Mouse (Mus musculus) limb, embryonic 10.5 days (tissue): Measurements from ENCODE around the gene Gm10974. TPM values are rescaled to one million over a fixed set of nuclear protein-coding genes. Genes with fewer than 3 reads are reported as not detected.

Experiments used
- DNase-seq: peaks from one replicate; pipeline ENCODE4 v3.0.0-alpha.2; 2017; ENCODE audit warnings: low spot score
- H3K27ac ChIP-seq: fragments of 300-500 bp; sonication (generic); 2 replicates; pipeline ENCODE4 v1.5.1; 2016; ENCODE audit warnings: mild to moderate bottlenecking
- H3K27me3 ChIP-seq: fragments of 300-500 bp; sonication (generic); 2 replicates; pipeline ENCODE4 v1.6.1; 2016; ENCODE audit warnings: low read depth, mild to moderate bottlenecking; ENCODE audit not compliant: poor library complexity, severe bottlenecking
- H3K36me3 ChIP-seq: fragments of 300-500 bp; sonication (generic); 2 replicates; pipeline ENCODE4 v1.6.1; 2016; ENCODE audit warnings: mild to moderate bottlenecking, moderate library complexity
- H3K4me1 ChIP-seq: fragments of 300-500 bp; sonication (generic); 2 replicates; pipeline ENCODE4 v1.6.1; 2016
- H3K4me3 ChIP-seq: fragments of 300-500 bp; sonication (generic); 2 replicates; pipeline ENCODE4 v1.5.1; 2016; ENCODE audit warnings: mild to moderate bottlenecking, moderate library complexity
- H3K9me3 ChIP-seq: fragments of 300-500 bp; sonication (generic); replicated peaks from 2 replicates; pipeline ENCODE4 v1.6.1; 2016; ENCODE audit warnings: mild to moderate bottlenecking
- WGBS: fragments of 180-500 bp; shearing (Covaris S2); methylation state at CpG from one replicate; pipeline ENCODE4 v1.1.7; 2016; 5-methylcytosine and 5-hydroxymethylcytosine counted together
- polyA plus RNA-seq: library from polyadenylated mRNA; unstranded; fragments of >200 nt; fragmentation: Nextera tagmentation; extraction: Ambion mirVana; gene quantifications from 2 replicates; pipeline ENCODE4 v1.2.1, GENCODE M21; 2016

Gene Gm10974
- polyA plus RNA-seq, 1 experiment from 2014 or later: not detected

GRCm38 (mm10) chr7:66342831-66343230, 22.9 kb upstream of the Gm10974 start:
- no peak for DNase-seq

GRCm38 (mm10) chr7:66343307-66343706, 22.4 kb upstream of the Gm10974 start:
- no peak for DNase-seq
- H3K9me3 ChIP-seq: no peaks in the 10 kb centered on the region
- 85% methylated on average over 5 of the region's 5 CpGs for WGBS
- H3K27ac ChIP-seq: no peak overlapping the region
- no peaks in the 10 kb centered on the region for H3K27me3 ChIP-seq
- H3K4me1 ChIP-seq: peaks cover 12% of the 10 kb centered on the region; the same call in 1 of the 2 replicates
- H3K36me3 ChIP-seq: no peaks in the 10 kb centered on the region
- no peak overlapping the region for H3K4me3 ChIP-seq

More at GRCm38 (mm10) chr7:66342831-66343230, 22.9 kb upstream of the Gm10974 start:
- no peak overlapping the region for H3K27ac ChIP-seq
- 77% methylated on average over 6 of the region's 6 CpGs for WGBS
- no peaks in the 10 kb centered on the region for H3K27me3 ChIP-seq
- H3K4me3 ChIP-seq: no peak overlapping the region
- H3K36me3 ChIP-seq: no peaks in the 10 kb centered on the region
- H3K4me1 ChIP-seq: peaks cover 12% of the 10 kb centered on the region; the same call in 1 of the 2 replicates
- no peaks in the 10 kb centered on the region for H3K9me3 ChIP-seq

GRCm38 (mm10) chr7:66346959-66347663, 18.6 kb upstream of the Gm10974 start:
- H3K36me3 ChIP-seq: no peaks in the 10 kb centered on the region
- peaks cover 7% of the 10 kb centered on the region; the same call in 1 of the 2 replicates for H3K4me1 ChIP-seq
- DNase-seq: no peak
- H3K4me3 ChIP-seq: no peak overlapping the region
- WGBS: 41% methylated on average over 9 of the region's 9 CpGs
- H3K27me3 ChIP-seq: no peaks in the 10 kb centered on the region
- H3K27ac ChIP-seq: no peak overlapping the region
- H3K9me3 ChIP-seq: no peaks in the 10 kb centered on the region

GRCm38 (mm10) chr7:66348588-66348987, 17.1 kb upstream of the Gm10974 start:
- 89% methylated on average over 10 of the region's 10 CpGs for WGBS
- DNase-seq: no peak
- no peak overlapping the region for H3K27ac ChIP-seq
- no peaks in the 10 kb centered on the region for H3K9me3 ChIP-seq
- no peaks in the 10 kb centered on the region for H3K36me3 ChIP-seq
- no peak overlapping the region for H3K4me3 ChIP-seq
- peaks cover 7% of the 10 kb centered on the region; the same call in 1 of the 2 replicates for H3K4me1 ChIP-seq
- H3K27me3 ChIP-seq: no peaks in the 10 kb centered on the region

- Histone ChIP-seq H3K36me3 (no peaks in the 10 kb centered on the region), H3K4me3 (no peak overlapping the region), H3K27ac (no peak overlapping the region), H3K9me3 (no peaks in the 10 kb centered on the region), H3K4me1 (peaks cover 7% of the 10 kb centered on the region; the same call in 1 of the 2 replicates), H3K27me3 (no peaks in the 10 kb centered on the region)
- DNase-seq: no peak
- 52% methylated on average over 11 of the region's 11 CpGs for WGBS
Measured at GRCm38 (mm10) chr7:66349670-66350069, 16.0 kb upstream of the Gm10974 start.

- DNase-seq: no peak
- H3K27me3 ChIP-seq: no peaks in the 10 kb centered on the region
- WGBS: 93% methylated on average over 4 of the region's 4 CpGs
Measured at GRCm38 (mm10) chr7:66351074-66351473, 14.6 kb upstream of the Gm10974 start.

GRCm38 (mm10) chr7:66354911-66355310, 10.8 kb upstream of the Gm10974 start:
- H3K9me3 ChIP-seq: no peaks in the 10 kb centered on the region
- H3K4me3 ChIP-seq: no peak overlapping the region
- H3K27me3 ChIP-seq: no peaks in the 10 kb centered on the region
- no peaks in the 10 kb centered on the region for H3K4me1 ChIP-seq
- H3K27ac ChIP-seq: no peak overlapping the region
- no peaks in the 10 kb centered on the region for H3K36me3 ChIP-seq
- no peak for DNase-seq
- WGBS: 46% methylated on average over 3 of the region's 3 CpGs

More at GRCm38 (mm10) chr7:66351074-66351473, 14.6 kb upstream of the Gm10974 start:
- no peaks in the 10 kb centered on the region for H3K9me3 ChIP-seq
- H3K4me1 ChIP-seq: peaks cover 7% of the 10 kb centered on the region; the same call in 1 of the 2 replicates
- H3K36me3 ChIP-seq: no peaks in the 10 kb centered on the region
- H3K4me3 ChIP-seq: no peak overlapping the region
- no peak overlapping the region for H3K27ac ChIP-seq

GRCm38 (mm10) chr7:66355791-66356522, 9.7 kb upstream of the Gm10974 start:
- Histone ChIP-seq H3K4me1 (no peaks in the 10 kb centered on the region), H3K4me3 (no peak overlapping the region), H3K27me3 (no peaks in the 10 kb centered on the region), H3K9me3 (no peaks in the 10 kb centered on the region), H3K36me3 (no peaks in the 10 kb centered on the region), H3K27ac (no peak overlapping the region)
- 92% methylated on average over 8 of the region's 8 CpGs for WGBS
- DNase-seq: no peak

GRCm38 (mm10) chr7:66358461-66358860, 7.2 kb upstream of the Gm10974 start:
- Histone ChIP-seq H3K9me3 (no peaks in the 10 kb centered on the region), H3K27ac (no peak overlapping the region), H3K4me1 (no peaks in the 10 kb centered on the region), H3K27me3 (no peaks in the 10 kb centered on the region), H3K36me3 (no peaks in the 10 kb centered on the region), H3K4me3 (no peak overlapping the region)
- DNase-seq: no peak
- 87% methylated on average over 3 of the region's 3 CpGs for WGBS

- Histone ChIP-seq H3K27me3 (no peaks in the 10 kb centered on the region), H3K27ac (no peak overlapping the region), H3K4me1 (no peaks in the 10 kb centered on the region), H3K9me3 (no peaks in the 10 kb centered on the region), H3K36me3 (no peaks in the 10 kb centered on the region), H3K4me3 (no peak overlapping the region)
- WGBS: 89% methylated on average over 4 of the region's 4 CpGs
- no peak for DNase-seq
Measured at GRCm38 (mm10) chr7:66359044-66359443, 6.7 kb upstream of the Gm10974 start.

- Histone ChIP-seq H3K4me1 (no peaks in the 10 kb centered on the region), H3K36me3 (no peaks in the 10 kb centered on the region), H3K4me3 (no peak overlapping the region), H3K27me3 (no peaks in the 10 kb centered on the region), H3K27ac (no peak overlapping the region), H3K9me3 (no peaks in the 10 kb centered on the region)
- WGBS: 96% methylated on average over 11 of the region's 11 CpGs
- DNase-seq: no peak
Measured at GRCm38 (mm10) chr7:66364491-66364890, 1.2 kb upstream of the Gm10974 start.

GRCm38 (mm10) chr7:66365411-66365810, 294 bp upstream of the Gm10974 start:
- 82% methylated on average over 2 of the region's 2 CpGs for WGBS
- no peaks in the 10 kb centered on the region for H3K9me3 ChIP-seq

More at GRCm38 (mm10) chr7:66365411-66365810, 294 bp upstream of the Gm10974 start:
- Histone ChIP-seq H3K27ac (no peak overlapping the region), H3K4me1 (no peaks in the 10 kb centered on the region), H3K27me3 (no peaks in the 10 kb centered on the region), H3K4me3 (no peak overlapping the region), H3K36me3 (no peaks in the 10 kb centered on the region)
- DNase-seq: no peak
